ENCODE assay signal across 12 mouse cellular contexts in genomic region chr7:35423071-35423470, GRCm38 (mm10). TPM values are rescaled to one million over a fixed set of nuclear protein-coding genes. Genes with fewer than 3 reads are reported as not detected.
"Had no signal": no experiment of that assay in that cellular context is flagged by ENCODE, and none has a peak within 500 bp of the region (broad histone marks: within the 10 kb centered on the region; RNA-seq: fewer than 3 reads in every experiment).

No protein-coding gene starts in this region.

- ATAC-seq: liver, postnatal 0 days; lung, postnatal 0 days had no signal

- DNase-seq: liver, embryonic 13.5 days; liver, postnatal 0 days; lung, adult 2 months; lung, postnatal 14 days; midbrain, embryonic 14.5 days; retina, postnatal 1 day; right cerebral cortex, adult 18-20 months; thymus, adult 2 months; thymus, postnatal 25 days; thymus, postnatal 4 days had no signal

RNA-seq across cellular contexts. Expression of gene Slc7a9, which starts 25.5 kb away (rescaled TPM):
- total RNA-seq: midbrain, postnatal 0 days had no signal
